In genomic region chr13:32752066-32752657, GRCm38 (mm10) we compare ENCODE assay signal across 1 mouse cellular context.
TF ChIP-seq lines count a peak whose summit lies in the region.

No protein-coding gene starts in this region.

TF ChIP-seq in myocyte, 11 proteins besides CTCF, POLR2A, EP300 and RAD21 (continued from another document):
- no peak for TF ChIP-seq USF1 (IDR thresholded peaks at IDR 0.05; ENCODE audit: low read depth)
- no peak for TF ChIP-seq MYOD1 (IDR thresholded peaks at IDR 0.05; ENCODE audit: control insufficient read depth in 1 of 3, insufficient read length in 2 of 3, low read depth in 2 of 3)
- TF ChIP-seq POLR2AphosphoS2 (IDR thresholded peaks at IDR 0.05; ENCODE audit: insufficient read length, low read depth) = no peak
- TF ChIP-seq SRF (IDR thresholded peaks at IDR 0.05; ENCODE audit: control insufficient read depth, insufficient read length, low read depth) = no peak
